Mouse (Mus musculus) forebrain, embryonic 11.5 days (tissue): ENCODE measurements around the gene Unc5a. TPM values are rescaled to one million over a fixed set of nuclear protein-coding genes. Genes with fewer than 3 reads are reported as not detected.

Source experiments
- ATAC-seq: fragments of 200-750 bp; cut with Nextera tagmentation; replicated peaks from 2 replicates; pipeline ENCODE4 v1.8.0; 2017; ENCODE audit warnings: moderate TSS enrichment; ENCODE audit not compliant: low FRiP score
- DNase-seq: peaks from one replicate; pipeline ENCODE4 v3.0.0-alpha.2; 2017; ENCODE audit warnings: low spot score
- H3K27ac ChIP-seq: fragments of 300-500 bp; sonication (generic); 2 replicates; pipeline ENCODE4 v1.5.1; 2014; ENCODE audit warnings: low read depth, low read length
- H3K27me3 ChIP-seq: fragments of 300-500 bp; sonication (generic); 2 replicates; pipeline ENCODE4 v1.6.1; 2014; ENCODE audit warnings: mild to moderate bottlenecking, low read length, mixed read lengths; ENCODE audit not compliant: control insufficient read depth, insufficient read depth
- H3K36me3 ChIP-seq: fragments of 300-500 bp; sonication (generic); 2 replicates; pipeline ENCODE4 v1.6.1; 2014; ENCODE audit warnings: mild to moderate bottlenecking, low read length, moderate library complexity, mixed read lengths; ENCODE audit not compliant: control insufficient read depth, insufficient read depth
- H3K4me1 ChIP-seq: fragments of 300-500 bp; sonication (generic); replicated peaks from 2 replicates; pipeline ENCODE4 v1.6.1; 2014; ENCODE audit warnings: low read length, mixed read lengths; ENCODE audit not compliant: control insufficient read depth, insufficient read depth
- H3K4me2 ChIP-seq: fragments of 300-500 bp; sonication (generic); 2 replicates; pipeline ENCODE4 v1.6.1; 2014; ENCODE audit warnings: low read depth, mild to moderate bottlenecking, low read length, moderate library complexity, mixed read lengths; ENCODE audit not compliant: severe bottlenecking
- H3K4me3 ChIP-seq: fragments of 300-500 bp; sonication (generic); 2 replicates; pipeline ENCODE4 v1.5.1; 2014; ENCODE audit warnings: low read depth, low read length
- H3K9ac ChIP-seq: fragments of 300-500 bp; sonication (generic); 2 replicates; pipeline ENCODE4 v1.6.1; 2014; ENCODE audit warnings: low read length
- H3K9me3 ChIP-seq: fragments of 300-500 bp; sonication (generic); 2 replicates; pipeline ENCODE4 v1.6.1; 2016; ENCODE audit warnings: low read length, mixed read lengths; ENCODE audit not compliant: control insufficient read depth
- WGBS: fragments of 180-500 bp; shearing (Covaris S2); extraction: QIAGEN DNeasy Blood & Tissue Kit; methylation state at CpG from one replicate; pipeline ENCODE4 v1.1.7; 2014; 5-methylcytosine and 5-hydroxymethylcytosine counted together
- polyA plus RNA-seq: library from polyadenylated mRNA; unstranded; fragments of >200 nt; fragmentation: Nextera tagmentation; extraction: Ambion mirVana; gene quantifications from 2 replicates; pipeline ENCODE4 v1.2.1, GENCODE M21; 2014

Gene Unc5a
- polyA plus RNA-seq, 1 experiment from 2014 or later = 3.7 TPM

GRCm38 (mm10) chr13:55000433-55000832 lies 51.2 kb downstream of the Unc5a start:
- no peak overlapping the region for H3K27ac ChIP-seq
- H3K9me3 ChIP-seq = no peaks in the 10 kb centered on the region
- DNase-seq (no peak), ATAC-seq (no peak)
- H3K4me3 ChIP-seq = no peak overlapping the region
- H3K4me2 ChIP-seq = no peak overlapping the region
- 83% methylated on average over 10 of the region's 10 CpGs for WGBS
- H3K27me3 ChIP-seq = no peaks in the 10 kb centered on the region; the same call in 1 of the 2 replicates
- no peaks in the 10 kb centered on the region for H3K36me3 ChIP-seq
- peaks cover under 1% of the 10 kb centered on the region for H3K4me1 ChIP-seq
- no peak overlapping the region for H3K9ac ChIP-seq

- Histone ChIP-seq H3K27me3 (no peaks in the 10 kb centered on the region; the same call in 1 of the 2 replicates), H3K27ac (no peak overlapping the region), H3K9ac (no peak overlapping the region), H3K4me2 (no peak overlapping the region), H3K36me3 (no peaks in the 10 kb centered on the region), H3K4me3 (no peak overlapping the region), H3K4me1 (no peaks in the 10 kb centered on the region; the same call in none of the 2 replicates), H3K9me3 (no peaks in the 10 kb centered on the region)
- ATAC-seq (no peak), DNase-seq (no peak)
- 82% methylated on average over 10 of the region's 10 CpGs for WGBS
Measured at GRCm38 (mm10) chr13:55002090-55002489, 52.9 kb downstream of the Unc5a start.

DNA sequence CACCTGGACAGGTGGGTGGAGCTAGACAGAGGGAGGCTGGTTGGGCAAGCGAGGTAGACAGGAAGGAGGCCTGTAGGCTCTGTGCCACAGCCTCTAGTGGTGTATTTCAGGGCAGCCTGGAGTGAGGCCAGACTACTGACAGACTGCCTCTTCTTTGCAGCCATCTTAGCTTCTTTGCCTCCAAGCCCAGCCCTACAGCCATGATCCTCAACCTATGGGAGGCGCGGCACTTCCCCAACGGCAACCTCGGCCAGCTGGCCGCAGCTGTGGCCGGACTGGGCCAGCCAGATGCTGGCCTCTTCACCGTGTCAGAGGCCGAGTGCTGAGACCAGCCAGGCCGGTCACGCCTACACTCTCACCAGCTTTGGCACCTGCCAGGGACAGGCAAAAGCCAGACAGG lies 55.4 kb downstream of the Unc5a start:
- no peaks in the 10 kb centered on the region for H3K27me3 ChIP-seq
- 78% methylated on average over 11 of the region's 11 CpGs for WGBS
- H3K4me2 ChIP-seq = no peak overlapping the region

DNA sequence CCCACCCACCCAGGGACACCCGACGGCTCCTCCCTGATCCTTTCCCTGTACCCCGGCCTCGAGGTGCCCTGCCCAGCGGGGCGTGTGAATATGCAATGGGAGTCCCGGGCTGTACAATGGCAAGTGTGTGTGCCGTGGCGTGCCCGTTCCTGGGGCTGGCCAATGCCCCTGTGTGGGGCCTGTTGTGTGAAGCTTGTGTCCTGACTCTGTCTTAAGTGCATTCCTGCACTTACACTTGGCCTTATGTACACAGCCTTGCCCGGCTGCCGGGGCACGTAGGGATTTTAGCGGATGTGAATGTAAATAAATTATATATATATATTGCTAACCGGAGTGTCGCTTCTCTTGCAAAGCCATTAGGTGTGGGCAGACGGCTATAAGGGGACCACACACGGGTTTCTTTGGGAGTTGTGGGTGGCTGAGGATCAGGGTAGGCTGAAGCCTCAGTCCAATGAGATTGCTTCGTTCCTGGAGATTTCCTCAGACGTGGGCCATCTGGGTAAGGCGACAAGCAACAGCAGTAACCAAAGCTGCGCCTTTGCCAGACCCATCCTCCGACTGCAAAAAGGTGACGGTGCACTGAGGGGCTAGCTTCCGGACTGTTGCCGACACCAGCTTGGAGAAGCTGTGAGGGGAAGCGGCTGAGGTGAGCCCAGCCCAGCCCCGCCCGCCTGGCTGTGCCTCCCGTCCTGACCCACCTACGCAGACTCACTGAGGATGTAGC lies 56.6 kb downstream of the Unc5a start:
- 82% methylated on average over 31 of the region's 31 CpGs for WGBS
- no peak overlapping the region for H3K9ac ChIP-seq
- no peaks in the 10 kb centered on the region for H3K9me3 ChIP-seq
- no peaks in the 10 kb centered on the region for H3K27me3 ChIP-seq
- H3K4me1 ChIP-seq = peaks cover 6% of the 10 kb centered on the region
- no peak overlapping the region for H3K27ac ChIP-seq
- ATAC-seq = no peak
- no peak for DNase-seq
- H3K36me3 ChIP-seq = no peaks in the 10 kb centered on the region
- no peak overlapping the region for H3K4me2 ChIP-seq
- no peak overlapping the region for H3K4me3 ChIP-seq

More for the DNA sequence above, 55.4 kb downstream of the Unc5a start:
- H3K36me3 ChIP-seq = no peaks in the 10 kb centered on the region
- H3K9me3 ChIP-seq = no peaks in the 10 kb centered on the region
- H3K9ac ChIP-seq = no peak overlapping the region
- H3K27ac ChIP-seq = no peak overlapping the region
- DNase-seq = no peak
- ATAC-seq = no peak
- H3K4me1 ChIP-seq = peaks cover 6% of the 10 kb centered on the region
- H3K4me3 ChIP-seq = no peak overlapping the region

GRCm38 (mm10) chr13:55006415-55006742 lies 57.2 kb downstream of the Unc5a start:
- Histone ChIP-seq H3K9me3 (no peaks in the 10 kb centered on the region), H3K27ac (no peak overlapping the region), H3K36me3 (no peaks in the 10 kb centered on the region), H3K27me3 (no peaks in the 10 kb centered on the region), H3K9ac (no peak overlapping the region), H3K4me1 (peaks cover 6% of the 10 kb centered on the region), H3K4me2 (no peak overlapping the region), H3K4me3 (no peak overlapping the region)
- DNase-seq = no peak
- no peak for ATAC-seq
- WGBS = 91% methylated on average over 7 of the region's 7 CpGs

DNA sequence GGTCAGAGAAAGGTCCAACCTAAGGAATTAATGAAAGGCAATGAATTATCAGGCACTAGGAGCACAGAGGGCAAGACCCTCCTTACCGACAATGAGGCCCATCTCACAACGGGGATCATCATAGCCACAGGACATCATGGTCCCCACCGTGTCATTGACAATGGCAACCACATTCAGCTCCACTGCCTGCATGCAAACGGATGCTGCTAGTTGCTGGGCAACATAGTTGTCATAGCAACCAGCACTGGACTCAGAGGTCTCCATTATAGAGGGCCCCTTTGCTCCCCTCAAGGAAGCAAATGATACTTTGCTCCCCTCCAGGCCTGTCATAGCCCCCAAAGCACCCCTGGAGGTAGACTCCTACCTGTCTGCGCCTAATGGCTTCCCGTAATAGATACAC lies 59.4 kb downstream of the Unc5a start:
- DNase-seq (peak; percentile 58), ATAC-seq (0 out of 2 replicates have a peak, but pooled peaks have one; percentile 16)
- 0 out of 2 replicates have a peak, but pooled peaks cover 3% of the 10 kb centered on the region for H3K27me3 ChIP-seq
- no peak overlapping the region for H3K27ac ChIP-seq
- no peak overlapping the region for H3K4me2 ChIP-seq
- H3K4me1 ChIP-seq = peaks cover 8% of the 10 kb centered on the region
- no peak overlapping the region for H3K9ac ChIP-seq
- no peaks in the 10 kb centered on the region for H3K36me3 ChIP-seq
- no peaks in the 10 kb centered on the region for H3K9me3 ChIP-seq
- no peak overlapping the region for H3K4me3 ChIP-seq
- 46% methylated on average over 6 of the region's 6 CpGs for WGBS

GRCm38 (mm10) chr13:55011103-55011502 lies 61.9 kb downstream of the Unc5a start:
- no peak overlapping the region for H3K9ac ChIP-seq
- H3K9me3 ChIP-seq = no peaks in the 10 kb centered on the region
- no peaks in the 10 kb centered on the region for H3K36me3 ChIP-seq
- DNase-seq = no peak
- no peak overlapping the region for H3K4me2 ChIP-seq
- H3K4me1 ChIP-seq = peaks cover 12% of the 10 kb centered on the region; the same call in 1 of the 2 replicates
- no peak overlapping the region for H3K4me3 ChIP-seq
- WGBS = 92% methylated on average over 15 of the region's 15 CpGs
- H3K27ac ChIP-seq = no peak overlapping the region
- 0 out of 2 replicates have a peak, but pooled peaks cover 3% of the 10 kb centered on the region for H3K27me3 ChIP-seq
- no peak for ATAC-seq

- DNase-seq (peak; percentile 57), ATAC-seq (peak; percentile 44)
- Histone ChIP-seq H3K27me3 (0 out of 2 replicates have a peak, but pooled peaks cover 3% of the 10 kb centered on the region), H3K9ac (peak overlapping the region; percentile 0; the same call in 1 of the 2 replicates), H3K4me3 (no peak overlapping the region), H3K9me3 (no peaks in the 10 kb centered on the region), H3K4me1 (peaks cover 12% of the 10 kb centered on the region; the same call in 1 of the 2 replicates), H3K36me3 (no peaks in the 10 kb centered on the region), H3K27ac (no peak overlapping the region), H3K4me2 (peak overlapping the region; percentile 26; the same call in 1 of the 2 replicates)
- WGBS = 4% methylated on average over 14 of the region's 14 CpGs
Measured at GRCm38 (mm10) chr13:55011981-55012478, 62.8 kb downstream of the Unc5a start.
